Mouse (Mus musculus) left cerebral cortex, postnatal 36 days (tissue): ENCODE results near the gene Pm20d1. TPM values are rescaled to one million over a fixed set of nuclear protein-coding genes. Genes with fewer than 3 reads are reported as not detected.
"Not testable (repeated sequence)": the region's sequence is repeated elsewhere in the genome, so short reads cannot be mapped to it uniquely, and the experiment has no call there.

Experiments used
- DNase-seq, 2 experiments: peaks; one replicate each; pipeline ENCODE4 v3.0.0; 2021 to 2022; ENCODE audit warnings: low spot score in 2 of 2, mixed read lengths in 1 of 2
- intact Hi-C: fragments of 180-260 bp; cut with DNase I; formaldehyde crosslinking; loops from one replicate; pipeline ENCODE4 v1.15.1; 2025
- total RNA-seq, 2 experiments: library from RNA; stranded (reverse); gene quantifications; 2 replicates each; pipeline ENCODE4 v1.2.3; 2021

Gene Pm20d1
- total RNA-seq, 2 experiments from 2014 or later, result 1.5 to 2.2 TPM

GRCm38 (mm10) chr1:131770656-131771055 is 26.5 kb upstream of the Pm20d1 start:
- intact Hi-C loops, result loop anchor here (5.0 kb wide), 1 partner anchor 57 kb away; the partner anchor contains the start of gene Slc41a1
- DNase-seq, result peak; percentile 75 to 77

- intact Hi-C loops, result loop anchor here (5.0 kb wide), 1 partner anchor 56 kb away; the partner anchor contains the start of gene Slc41a1
- DNase-seq, result no peak
Observed at GRCm38 (mm10) chr1:131771440-131771839, 25.7 kb upstream of the Pm20d1 start.

- no peak for DNase-seq
Observed at GRCm38 (mm10) chr1:131794591-131794990, 2.6 kb upstream of the Pm20d1 start.

DNA sequence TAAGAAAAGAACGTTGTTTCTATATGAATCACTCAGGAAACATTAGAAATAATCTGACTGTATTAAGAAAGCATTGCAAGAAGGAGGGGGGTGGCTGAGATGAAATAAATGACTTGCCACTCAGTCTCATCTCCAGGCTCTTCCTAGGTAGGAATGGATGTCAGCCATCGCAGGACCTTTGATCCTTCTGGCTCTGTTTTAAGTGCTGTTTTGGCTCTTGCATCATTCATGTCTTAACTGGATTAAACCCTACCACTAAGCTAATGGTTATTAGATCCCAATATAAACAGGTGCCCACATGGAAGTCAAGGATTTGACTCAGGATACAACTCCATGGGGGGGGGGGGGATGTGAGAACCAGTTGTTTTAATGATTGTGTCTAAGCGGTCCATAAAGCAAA is 2.0 kb upstream of the Pm20d1 start:
- intact Hi-C loops, result no loop called here
- DNase-seq, result no peak

More at GRCm38 (mm10) chr1:131794591-131794990, 2.6 kb upstream of the Pm20d1 start:
- intact Hi-C loops, result no loop called here

DNA sequence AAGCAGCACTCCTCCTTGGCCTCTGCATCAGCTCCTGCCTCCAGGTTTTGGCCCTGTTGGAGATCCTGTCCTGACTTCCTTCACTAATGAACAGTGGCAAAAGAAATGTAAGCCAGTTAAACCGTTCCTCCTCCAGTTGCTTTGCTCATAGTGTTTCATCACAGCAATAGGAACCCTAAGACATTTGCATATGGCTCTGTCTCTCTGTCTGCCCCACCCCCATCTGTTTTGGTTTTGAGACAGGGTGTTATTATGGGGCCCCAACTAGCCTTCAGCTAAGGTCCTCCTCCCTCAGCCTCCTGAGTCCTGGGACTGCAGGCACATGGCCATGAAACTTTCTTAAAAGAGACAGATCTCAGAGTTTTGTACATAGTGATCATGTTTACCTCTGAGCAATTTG is 2.8 kb downstream of the Pm20d1 start:
- no peak for DNase-seq

GRCm38 (mm10) chr1:131801071-131801470 is 3.9 kb downstream of the Pm20d1 start:
- intact Hi-C loops, result no loop called here
- DNase-seq, result no peak

More for the DNA sequence above, 2.8 kb downstream of the Pm20d1 start:
- intact Hi-C loops, result no loop called here

- intact Hi-C loops, result no loop called here
- DNase-seq, result no peak
Observed at GRCm38 (mm10) chr1:131802652-131803051, 5.5 kb downstream of the Pm20d1 start.

DNA sequence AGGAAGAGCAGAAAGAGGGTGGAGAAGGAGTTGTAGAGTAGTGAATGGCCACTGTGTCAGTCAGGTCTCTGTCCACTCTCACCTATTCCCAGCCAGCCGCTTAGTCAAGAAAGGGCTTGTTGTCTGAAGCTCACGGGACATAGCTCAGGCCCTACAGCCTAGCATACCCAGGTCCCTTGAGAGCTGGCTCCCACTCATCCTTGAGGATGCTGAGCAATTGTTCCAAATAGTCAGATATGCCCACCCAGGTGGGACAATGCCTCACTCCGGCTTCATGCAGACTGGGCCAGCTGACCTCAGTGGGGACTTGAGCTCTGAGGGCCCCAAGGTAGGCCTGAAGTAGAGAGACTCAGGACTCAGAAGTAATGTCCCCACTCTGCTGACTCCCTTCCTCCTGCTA is 7.0 kb downstream of the Pm20d1 start:
- intact Hi-C loops, result no loop called here
- no peak for DNase-seq

DNA sequence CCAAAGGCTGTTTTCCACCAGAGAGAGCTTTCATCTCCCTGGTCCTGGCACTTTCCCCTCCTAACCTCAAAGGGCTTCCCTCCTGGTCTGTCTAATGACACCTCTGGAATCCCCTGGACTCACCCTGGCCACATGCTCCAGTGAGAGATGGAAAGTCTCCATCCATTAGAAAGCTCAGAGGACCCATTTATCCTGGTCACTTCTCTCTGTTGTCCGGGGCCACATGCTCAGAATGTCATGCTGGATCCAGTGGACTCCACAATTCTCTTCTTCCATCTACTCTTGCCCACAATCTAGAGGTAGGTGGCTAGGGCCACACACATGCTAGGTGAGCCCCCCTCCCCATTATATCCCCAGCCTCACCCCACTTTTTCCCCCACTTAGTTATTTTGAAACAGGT is 11.8 kb downstream of the Pm20d1 start:
- intact Hi-C loops, result no loop called here
- no peak for DNase-seq

GRCm38 (mm10) chr1:131809651-131810050 is 12.5 kb downstream of the Pm20d1 start:
- DNase-seq, result no peak
- intact Hi-C loops, result no loop called here

DNA sequence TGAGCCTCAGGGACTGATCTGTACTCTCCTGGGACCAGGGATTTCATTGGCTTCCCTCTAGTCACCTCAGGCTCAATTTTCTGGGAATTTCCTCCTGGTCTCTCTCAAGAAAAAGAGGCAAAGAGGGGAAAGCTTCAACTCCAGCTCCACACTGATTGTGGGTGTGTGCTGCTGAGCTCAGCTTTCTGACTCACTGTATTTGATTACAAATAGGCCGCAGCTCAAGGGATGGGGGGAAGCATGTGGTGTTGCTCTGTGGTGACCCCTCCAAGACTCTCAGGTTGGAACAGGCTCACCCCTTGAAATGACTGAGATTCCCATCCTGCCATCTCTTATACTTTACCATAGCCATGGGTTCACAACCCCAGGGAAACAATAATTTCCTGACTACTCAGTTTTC is 14.2 kb downstream of the Pm20d1 start:
- no peak for DNase-seq

DNA sequence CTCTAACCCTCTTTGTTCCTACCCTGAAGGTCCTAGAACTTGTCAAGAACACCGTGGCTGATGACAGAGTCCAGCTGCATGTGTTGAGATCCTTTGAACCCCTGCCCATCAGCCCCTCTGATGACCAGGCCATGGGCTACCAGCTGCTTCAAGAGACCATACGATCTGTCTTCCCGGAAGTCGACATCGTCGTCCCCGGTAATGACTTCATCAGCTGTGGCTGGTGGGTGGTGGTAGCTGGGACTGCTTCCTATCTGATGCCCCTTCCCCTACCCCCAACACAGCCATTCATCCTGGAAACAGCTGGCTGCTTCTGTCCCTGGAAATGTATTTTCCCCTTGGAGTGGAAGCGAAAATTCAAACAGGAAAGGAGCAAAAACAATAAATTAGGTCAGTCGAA is 14.8 kb downstream of the Pm20d1 start:
- DNase-seq, result no peak
- intact Hi-C loops, result no loop called here

More for the DNA sequence above, 14.2 kb downstream of the Pm20d1 start:
- intact Hi-C loops, result no loop called here

DNA sequence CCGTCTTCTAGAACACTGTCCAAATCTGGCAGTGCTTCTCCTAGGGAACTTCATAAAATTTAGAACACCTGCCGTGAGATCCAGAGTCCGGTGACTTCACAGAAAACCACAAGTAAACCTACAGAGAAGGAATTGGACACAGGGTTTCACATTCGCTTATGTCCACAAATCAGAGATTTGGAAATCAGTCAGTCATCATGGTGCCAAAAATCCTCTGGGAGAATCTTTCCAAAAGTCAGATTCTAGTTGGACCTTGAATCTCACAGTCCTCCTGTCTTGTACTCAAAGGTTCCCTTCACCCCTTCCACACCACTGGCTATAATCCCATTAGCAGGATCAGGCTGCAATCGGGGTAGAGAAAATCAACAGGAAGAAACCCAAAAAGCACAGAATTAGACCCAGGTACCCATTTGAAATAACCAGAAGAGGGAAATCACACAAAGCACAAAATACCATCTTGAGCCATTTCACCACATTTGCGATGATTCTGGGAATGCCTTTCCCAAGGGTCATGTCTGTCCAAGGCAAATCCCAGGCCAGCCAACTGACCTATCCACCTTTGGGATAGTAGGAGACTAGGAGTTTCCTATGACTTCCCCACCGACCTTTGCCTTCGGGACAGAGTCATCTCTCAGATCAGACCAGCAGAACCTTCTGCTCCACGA is 15.6 kb downstream of the Pm20d1 start:
- DNase-seq, result no peak
- intact Hi-C loops, result no loop called here

GRCm38 (mm10) chr1:131813731-131814130 is 16.6 kb downstream of the Pm20d1 start:
- no peak for DNase-seq
- intact Hi-C loops, result no loop called here

GRCm38 (mm10) chr1:131814191-131814590 is 17.0 kb downstream of the Pm20d1 start:
- intact Hi-C loops, result no loop called here
- no peak for DNase-seq

- DNase-seq, result no peak
- intact Hi-C loops, result no loop called here
Observed at GRCm38 (mm10) chr1:131816886-131817285, 19.7 kb downstream of the Pm20d1 start.

- DNase-seq, intact Hi-C loops: not testable (repeated sequence)
Observed at GRCm38 (mm10) chr1:131820353-131820752, 23.2 kb downstream of the Pm20d1 start.

GRCm38 (mm10) chr1:131820887-131821328 is 23.7 kb downstream of the Pm20d1 start:
- intact Hi-C loops, result no loop called here
- peak in 1 of 2 experiments; percentile 43 for DNase-seq

DNA sequence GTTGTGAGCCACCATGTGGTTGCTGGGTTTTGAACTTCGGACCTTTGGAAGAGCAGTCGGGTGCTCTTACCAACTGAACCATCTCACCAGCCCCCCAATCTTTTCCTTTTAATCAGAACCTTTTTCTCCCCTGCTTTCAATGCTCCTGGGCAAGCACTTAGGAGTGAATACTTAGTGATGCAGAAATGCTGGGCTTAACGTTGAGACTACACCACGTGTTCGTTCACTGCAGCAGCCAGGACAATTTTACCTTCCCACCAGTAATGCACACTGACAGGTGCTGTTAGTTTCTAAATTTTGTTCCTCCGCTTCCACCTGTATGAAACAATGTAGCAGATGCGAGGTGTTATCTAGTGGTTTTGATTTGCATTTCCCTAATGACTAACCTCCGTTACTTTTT is 25.1 kb downstream of the Pm20d1 start:
- no peak for DNase-seq
- intact Hi-C loops, result no loop called here

DNA sequence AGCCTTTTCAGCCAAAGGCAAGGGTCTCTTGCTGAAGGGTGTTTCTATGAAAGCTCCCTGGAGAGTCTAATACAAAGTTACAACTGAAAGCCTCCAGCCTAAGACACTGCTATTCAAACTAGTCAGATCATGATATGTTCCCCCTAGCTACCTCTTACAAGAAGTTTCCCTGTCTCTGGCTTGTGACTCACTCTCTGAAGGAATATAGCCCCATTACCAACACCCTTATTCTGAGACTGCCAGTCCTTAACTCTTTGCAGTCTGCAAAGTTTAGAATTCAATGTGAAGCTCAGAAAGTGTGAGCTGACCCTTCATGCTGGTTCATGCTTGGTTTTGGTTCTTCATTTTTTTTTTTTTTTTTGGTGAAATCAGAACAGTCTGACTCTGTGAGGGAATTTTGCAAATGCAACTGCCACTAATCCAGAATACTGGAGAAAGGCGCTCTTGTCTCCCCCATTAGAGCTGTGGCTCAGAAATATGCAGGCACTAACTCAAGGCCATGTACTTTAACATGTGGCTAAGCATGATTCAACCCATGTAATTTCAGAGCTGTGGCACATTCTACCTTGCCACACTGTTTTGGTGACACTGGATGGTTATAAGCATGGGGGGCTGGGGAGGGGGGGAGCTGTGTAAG is 25.8 kb downstream of the Pm20d1 start:
- intact Hi-C loops, result no loop called here

DNA sequence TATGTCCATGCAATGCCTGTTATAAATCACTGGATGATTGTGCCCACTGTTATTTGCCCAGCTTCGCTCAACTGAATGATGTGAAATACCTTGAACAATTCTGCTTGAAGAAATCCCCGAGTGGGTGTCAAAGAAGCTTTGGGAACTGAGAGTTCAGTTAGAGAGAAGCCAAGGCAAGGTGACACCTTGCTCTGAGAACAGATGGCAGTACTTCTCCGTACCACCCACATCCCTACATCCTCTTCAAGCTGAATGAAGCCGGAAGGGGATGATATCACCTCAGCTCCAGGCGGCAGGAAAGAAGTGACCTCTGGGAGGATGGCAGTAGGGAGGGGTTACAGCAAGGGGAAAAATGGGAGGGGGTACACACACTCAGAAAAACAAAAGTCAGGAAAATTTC is 26.4 kb downstream of the Pm20d1 start:
- intact Hi-C loops, result no loop called here
- peak; percentile 41 to 60 for DNase-seq

More for the DNA sequence above, 25.8 kb downstream of the Pm20d1 start:
- no peak for DNase-seq
